Comparison of ENCODE assay signal across 20 mouse cellular contexts in the genomic region with DNA sequence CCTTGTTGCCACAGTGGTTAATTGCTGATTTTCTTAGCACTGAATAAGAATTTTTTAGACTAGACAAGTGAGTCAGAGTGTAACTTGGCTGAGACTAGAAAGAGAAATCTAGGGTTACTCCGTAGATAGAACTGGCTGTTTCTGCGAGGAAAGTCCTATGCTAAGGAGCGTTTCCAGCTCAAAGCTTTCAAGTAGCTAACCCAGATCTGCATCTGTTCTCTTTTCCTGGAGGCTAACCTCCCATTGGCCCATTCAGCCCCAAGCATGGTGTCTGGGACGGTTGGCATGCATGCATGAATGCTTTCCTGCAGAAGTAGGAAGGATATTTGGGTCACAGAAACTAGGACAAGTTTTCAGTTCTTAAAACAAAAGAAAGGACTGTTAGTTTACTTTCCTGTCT. TPM values are rescaled to one million over a fixed set of nuclear protein-coding genes. Genes with fewer than 3 reads are reported as not detected.
DNase-seq lines count a peak whose midpoint lies in the region; ATAC-seq and TF ChIP-seq lines count a peak whose summit lies in the region.
"Had no signal": no experiment of that assay in that cellular context is flagged by ENCODE, and none has a peak within 500 bp of the region (broad histone marks: within the 10 kb centered on the region; RNA-seq: fewer than 3 reads in every experiment).

No protein-coding gene starts in this region.

- no peaks in the 10 kb centered on the region for H3K9me3 ChIP-seq in hindbrain, postnatal 0 days (ENCODE audit: low read length)
- H3K9me3 ChIP-seq in hindbrain, embryonic 16.5 days (ENCODE audit: control insufficient read depth, low read length), result no peaks in the 10 kb centered on the region
- no peaks in the 10 kb centered on the region for H3K9me3 ChIP-seq in heart, embryonic 10.5 days
- no peaks in the 10 kb centered on the region for H3K9me3 ChIP-seq in limb, embryonic 10.5 days (replicated peaks)
- H3K9me3 ChIP-seq in intestine, postnatal 0 days (ENCODE audit: control insufficient read depth), result no peaks in the 10 kb centered on the region
- H3K9me3 ChIP-seq: kidney, embryonic 15.5 days; liver, embryonic 12.5 days; midbrain, embryonic 15.5 days; neural tube, embryonic 12.5 days had no signal

- TF ChIP-seq CTCF in hindbrain, postnatal 0 days (IDR thresholded peaks at IDR 0.05; ENCODE audit: low read depth), result no peak
- TF ChIP-seq CTCF in intestine, postnatal 0 days (IDR thresholded peaks at IDR 0.05; ENCODE audit: low read depth), result no peak

- H3K36me3 ChIP-seq in hindbrain, postnatal 0 days (ENCODE audit: insufficient read depth, low read length), result peaks cover 31% of the 10 kb centered on the region
- H3K36me3 ChIP-seq in hindbrain, embryonic 16.5 days (ENCODE audit: control insufficient read depth, insufficient read depth, low read length), result peaks cover 23% of the 10 kb centered on the region; the same call in 1 of the 2 replicates
- peaks cover 81% of the 10 kb centered on the region for H3K36me3 ChIP-seq in heart, embryonic 10.5 days
- H3K36me3 ChIP-seq in limb, embryonic 10.5 days, result peaks cover 95% of the 10 kb centered on the region
- H3K36me3 ChIP-seq in intestine, postnatal 0 days (ENCODE audit: control insufficient read depth, insufficient read depth), result peaks cover 66% of the 10 kb centered on the region

- H3K27me3 ChIP-seq in hindbrain, postnatal 0 days (ENCODE audit: insufficient read depth, low read length), result no peaks in the 10 kb centered on the region
- H3K27me3 ChIP-seq in hindbrain, embryonic 16.5 days (replicated peaks; ENCODE audit: control insufficient read depth, insufficient read depth, low read length), result no peaks in the 10 kb centered on the region
- H3K27me3 ChIP-seq in heart, embryonic 10.5 days (ENCODE audit: insufficient read depth, poor library complexity, severe bottlenecking), result no peaks in the 10 kb centered on the region
- no peaks in the 10 kb centered on the region for H3K27me3 ChIP-seq in limb, embryonic 10.5 days (ENCODE audit: low read depth, poor library complexity, severe bottlenecking)
- no peaks in the 10 kb centered on the region for H3K27me3 ChIP-seq in intestine, postnatal 0 days (replicated peaks; ENCODE audit: control insufficient read depth, insufficient read depth, low read length)
- H3K27me3 ChIP-seq: kidney, embryonic 15.5 days; liver, embryonic 12.5 days; midbrain, embryonic 15.5 days; neural tube, embryonic 12.5 days had no signal

- peak; percentile 49 for DNase-seq in hindbrain, postnatal 0 days (ENCODE audit: low spot score)
- peak; percentile 86 for DNase-seq in Muller cell, postnatal 12 days (ENCODE audit: inconsistent ontology term)
- DNase-seq in cerebellum, adult 9-10 months, result peak; percentile 51
- peak; percentile 25 to 39 for DNase-seq in left cerebral cortex, postnatal 36 days (ENCODE audit: low spot score in 2 of 2)
- no peak for DNase-seq in heart, embryonic 10.5 days (ENCODE audit: low spot score)
- DNase-seq in limb, embryonic 10.5 days (ENCODE audit: low spot score), result no peak
- DNase-seq: adrenal gland, postnatal 10 days; B cell, adult 2 months; embryo, embryonic 11 days; gastrocnemius, postnatal 10 days; heart, postnatal 14 days had no signal

- no peak; the same call in 1 of the 2 replicates for ATAC-seq in hindbrain, postnatal 0 days
- no peak for ATAC-seq in hindbrain, embryonic 16.5 days
- no peak for ATAC-seq in intestine, postnatal 0 days
- ATAC-seq: forebrain, embryonic 16.5 days; liver, embryonic 12.5 days; midbrain, embryonic 15.5 days had no signal

- H3K4me3 ChIP-seq in hindbrain, postnatal 0 days (ENCODE audit: low read length), result no peak overlapping the region
- no peak overlapping the region for H3K4me3 ChIP-seq in hindbrain, embryonic 16.5 days (ENCODE audit: low read length)
- no peak overlapping the region for H3K4me3 ChIP-seq in heart, embryonic 10.5 days
- H3K4me3 ChIP-seq in limb, embryonic 10.5 days, result no peak overlapping the region
- H3K4me3 ChIP-seq in intestine, postnatal 0 days (ENCODE audit: low read depth, low read length), result no peak overlapping the region
- H3K4me3 ChIP-seq: erythroblast, embryonic 14.5 days; kidney, embryonic 15.5 days; liver, embryonic 12.5 days; midbrain, embryonic 15.5 days; neural tube, embryonic 12.5 days had no signal

- H3K27ac ChIP-seq in hindbrain, postnatal 0 days, result peak overlapping the region; percentile 2; the same call in 1 of the 2 replicates
- H3K27ac ChIP-seq in hindbrain, embryonic 16.5 days (ENCODE audit: low read depth, low read length), result no peak overlapping the region
- no peak overlapping the region for H3K27ac ChIP-seq in heart, embryonic 10.5 days
- no peak overlapping the region for H3K27ac ChIP-seq in limb, embryonic 10.5 days
- no peak overlapping the region for H3K27ac ChIP-seq in intestine, postnatal 0 days (ENCODE audit: low read depth, low read length)
- H3K27ac ChIP-seq: kidney, embryonic 15.5 days; liver, embryonic 12.5 days; midbrain, embryonic 15.5 days; neural tube, embryonic 12.5 days had no signal

- intact Hi-C loops in left cerebral cortex, postnatal 36 days (cut with DNase I), result no loop called here

- H3K4me1 ChIP-seq in hindbrain, postnatal 0 days (ENCODE audit: insufficient read depth, low read length), result no peaks in the 10 kb centered on the region
- no peaks in the 10 kb centered on the region for H3K4me1 ChIP-seq in hindbrain, embryonic 16.5 days (ENCODE audit: control insufficient read depth, insufficient read depth, low read depth, low read length)
- no peaks in the 10 kb centered on the region for H3K4me1 ChIP-seq in heart, embryonic 10.5 days
- no peaks in the 10 kb centered on the region for H3K4me1 ChIP-seq in limb, embryonic 10.5 days
- no peaks in the 10 kb centered on the region for H3K4me1 ChIP-seq in intestine, postnatal 0 days (replicated peaks; ENCODE audit: control insufficient read depth, insufficient read depth, low read length)
- H3K4me1 ChIP-seq: kidney, embryonic 15.5 days; liver, embryonic 12.5 days; midbrain, embryonic 15.5 days; neural tube, embryonic 12.5 days had no signal

- WGBS in hindbrain, postnatal 0 days, result 67% methylated on average over 4 of the region's 4 CpGs
- 75% methylated on average over 4 of the region's 4 CpGs for WGBS in hindbrain, embryonic 16.5 days
- 92% methylated on average over 4 of the region's 4 CpGs for WGBS in heart, embryonic 10.5 days
- 95% methylated on average over 4 of the region's 4 CpGs for WGBS in limb, embryonic 10.5 days
- WGBS in intestine, postnatal 0 days, result 92% methylated on average over 4 of the region's 4 CpGs

- no peak overlapping the region for H3K9ac ChIP-seq in hindbrain, postnatal 0 days (replicated peaks; ENCODE audit: low read length)
- no peak overlapping the region for H3K9ac ChIP-seq in hindbrain, embryonic 16.5 days (ENCODE audit: low read depth, low read length)
- H3K9ac ChIP-seq in intestine, postnatal 0 days (ENCODE audit: low read depth, low read length), result no peak overlapping the region
- H3K9ac ChIP-seq: kidney, embryonic 15.5 days; liver, embryonic 12.5 days; midbrain, embryonic 15.5 days; neural tube, embryonic 12.5 days had no signal

- no peak overlapping the region for H3K4me2 ChIP-seq in hindbrain, postnatal 0 days (ENCODE audit: low read depth, low read length)
- no peak overlapping the region for H3K4me2 ChIP-seq in hindbrain, embryonic 16.5 days (ENCODE audit: low read length)
- no peak overlapping the region for H3K4me2 ChIP-seq in intestine, postnatal 0 days (replicated peaks; ENCODE audit: low read depth)
- H3K4me2 ChIP-seq: kidney, embryonic 15.5 days; liver, embryonic 12.5 days; midbrain, embryonic 15.5 days; neural tube, embryonic 12.5 days had no signal

RNA-seq across cellular contexts. Expression of a gene that starts 37.7 kb away (rescaled TPM):
- 122 and 128 TPM in 2 replicates for total RNA-seq in hindbrain, postnatal 0 days (2014; rRNA removed)
- 42.2 and 44.6 TPM in 2 replicates for polyA plus RNA-seq in hindbrain, postnatal 0 days (2015; fragmentation: Nextera tagmentation; extraction: Ambion mirVana)
- 15.1 and 32.7 TPM in 2 replicates for polyA plus RNA-seq in hindbrain, embryonic 16.5 days (2015; fragmentation: Nextera tagmentation; extraction: Ambion mirVana)
- 100 to 1,000 TPM; 255 to 263 TPM for total RNA-seq in left cerebral cortex, postnatal 36 days (2021)
- polyA plus RNA-seq in heart, embryonic 10.5 days (2016; fragmentation: Nextera tagmentation; extraction: Ambion mirVana), result 8.1 and 11.4 TPM in 2 replicates
- polyA plus RNA-seq in limb, embryonic 10.5 days (2016; fragmentation: Nextera tagmentation; extraction: Ambion mirVana), result 1.5 and 1.6 TPM in 2 replicates
- polyA plus RNA-seq in intestine, postnatal 0 days (2015; fragmentation: Nextera tagmentation; extraction: Ambion mirVana), result 0.82 and 0.94 TPM in 2 replicates
- total RNA-seq: megakaryocyte progenitor cell, adult 5-6 weeks had no signal
- polyA plus RNA-seq: erythroblast, embryonic 14.5 days had no signal

RNA-seq across cellular contexts. Expression of a gene that starts 58.0 kb away (rescaled TPM):
- 0.14 and 1.0 TPM in 2 replicates for total RNA-seq in hindbrain, postnatal 0 days (2014; rRNA removed)
- polyA plus RNA-seq in hindbrain, postnatal 0 days (2015; fragmentation: Nextera tagmentation; extraction: Ambion mirVana), result 0.69 and 1.4 TPM in 2 replicates
- polyA plus RNA-seq in hindbrain, embryonic 16.5 days (2015; fragmentation: Nextera tagmentation; extraction: Ambion mirVana), result 0.92 and 1.2 TPM in 2 replicates
- total RNA-seq in left cerebral cortex, postnatal 36 days (2021), result not detected
- polyA plus RNA-seq in heart, embryonic 10.5 days (2016; fragmentation: Nextera tagmentation; extraction: Ambion mirVana), result 0.17 and 0.18 TPM in 2 replicates
- polyA plus RNA-seq in limb, embryonic 10.5 days (2016; fragmentation: Nextera tagmentation; extraction: Ambion mirVana), result not detected in 2 replicates
- polyA plus RNA-seq in intestine, postnatal 0 days (2015; fragmentation: Nextera tagmentation; extraction: Ambion mirVana), result 0.51 and 0.65 TPM in 2 replicates
- total RNA-seq: adrenal gland, postnatal 10 days; gastrocnemius, postnatal 10 days had no signal
- polyA plus RNA-seq: erythroblast, embryonic 14.5 days; kidney, embryonic 15.5 days; liver, embryonic 12.5 days; neural tube, embryonic 12.5 days had no signal

Comparison
In these comparisons a context has a peak if more than half of its experiments do, and no peak if none do; other contexts are left out.
1. DNase-seq: peak in hindbrain, postnatal 0 days (single experiment), Muller cell, postnatal 12 days (single experiment), cerebellum, adult 9-10 months (single experiment) and left cerebral cortex, postnatal 36 days (2 of 2); none in heart, embryonic 10.5 days (single experiment) and limb, embryonic 10.5 days (single experiment).